Mouse (Mus musculus): ENCODE results near the gene Vmn2r12.

DNA sequence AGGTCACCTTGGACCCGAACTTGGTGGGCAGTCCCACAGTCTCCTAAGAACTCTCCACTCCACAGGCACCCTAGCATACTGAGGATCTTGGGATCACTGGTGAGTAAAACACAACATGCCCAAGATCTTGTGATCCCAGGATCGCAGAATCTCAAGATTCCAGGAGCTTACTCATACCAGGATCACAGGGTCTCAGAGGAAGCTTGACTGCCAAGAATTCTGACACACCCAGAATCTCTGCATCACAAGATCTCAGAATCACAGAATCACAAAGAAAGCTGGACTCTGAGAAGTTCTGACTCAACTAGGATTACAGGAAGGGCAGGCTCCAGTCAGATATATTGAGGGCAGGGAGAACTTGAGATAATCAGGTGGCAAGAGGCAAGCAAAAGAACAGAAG, 39.0 kb upstream of the Vmn2r12 start:
- TF ChIP-seq CTCF (IDR thresholded peaks at IDR 0.05; ENCODE audit: low read depth) (no peak), EP300 (optimal IDR thresholded peaks at IDR 0.05) (no peak)
